26 mouse cellular contexts compared by ENCODE assay signal in the genomic region with DNA sequence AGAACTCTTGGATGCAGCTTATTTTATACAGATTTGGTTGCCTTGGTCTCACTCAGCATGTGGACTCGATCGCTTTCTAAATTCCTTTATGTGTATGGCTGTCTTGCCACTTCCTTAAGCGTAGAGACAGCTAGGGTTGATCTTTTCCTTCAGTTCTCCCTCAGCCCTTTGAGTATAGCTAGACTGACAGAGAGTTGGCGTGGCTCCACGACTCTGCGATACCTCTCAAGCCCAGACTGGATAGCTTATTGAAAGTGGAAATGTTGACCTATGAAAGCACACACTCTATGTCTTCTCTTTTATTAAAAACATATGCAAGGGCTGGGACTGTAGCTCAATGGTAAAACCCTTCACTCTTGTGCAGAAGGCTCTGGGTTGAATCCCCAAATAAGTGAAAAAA. TPM values are rescaled to one million over a fixed set of nuclear protein-coding genes. Genes with fewer than 3 reads are reported as not detected.
A peak's percentile ranks its signal among the peaks of the same experiment; 100 is the strongest.
DNase-seq lines count a peak whose midpoint lies in the region; ATAC-seq lines count a peak whose summit lies in the region.
"Had no signal": no experiment of that assay in that cellular context is flagged by ENCODE, and none has a peak within 500 bp of the region (broad histone marks: within the 10 kb centered on the region; RNA-seq: fewer than 3 reads in every experiment).

No protein-coding gene starts in this region.

- 48% methylated on average over 6 of the region's 6 CpGs for WGBS in embryonic facial prominence, embryonic 13.5 days
- 86% methylated on average over 6 of the region's 6 CpGs for WGBS in embryonic facial prominence, embryonic 10.5 days
- 37% methylated on average over 6 of the region's 6 CpGs for WGBS in embryonic facial prominence, embryonic 14.5 days
- WGBS in stomach, embryonic 16.5 days = 50% methylated on average over 6 of the region's 6 CpGs

- no peak overlapping the region for H3K4me2 ChIP-seq in embryonic facial prominence, embryonic 13.5 days
- no peak overlapping the region for H3K4me2 ChIP-seq in embryonic facial prominence, embryonic 14.5 days (ENCODE audit: low read depth, low read length)
- no peak overlapping the region for H3K4me2 ChIP-seq in stomach, embryonic 16.5 days (ENCODE audit: low read depth, low read length)
- H3K4me2 ChIP-seq: embryonic facial prominence, embryonic 15.5 days; heart, embryonic 11.5 days; hindbrain, embryonic 13.5 days; intestine, embryonic 15.5 days had no signal

- no peak overlapping the region for H3K9ac ChIP-seq in embryonic facial prominence, embryonic 13.5 days
- H3K9ac ChIP-seq in embryonic facial prominence, embryonic 14.5 days (ENCODE audit: low read depth, low read length) = no peak overlapping the region
- no peak overlapping the region for H3K9ac ChIP-seq in stomach, embryonic 16.5 days (ENCODE audit: low read length)
- H3K9ac ChIP-seq: embryonic facial prominence, embryonic 15.5 days; forebrain, postnatal 0 days; hindbrain, embryonic 13.5 days; intestine, embryonic 15.5 days had no signal

- peak overlapping the region; percentile 28; the same call in 1 of the 2 replicates for H3K27ac ChIP-seq in embryonic facial prominence, embryonic 13.5 days
- H3K27ac ChIP-seq in embryonic facial prominence, embryonic 10.5 days (replicated peaks) = no peak overlapping the region
- H3K27ac ChIP-seq in embryonic facial prominence, embryonic 14.5 days (replicated peaks; ENCODE audit: low read depth, low read length) = 0 out of 2 replicates have a peak overlapping the region, but pooled peaks have one; percentile 5
- peak overlapping the region; percentile 42; the same call in 1 of the 2 replicates for H3K27ac ChIP-seq in stomach, embryonic 16.5 days (ENCODE audit: low read length)
- H3K27ac ChIP-seq: embryonic facial prominence, embryonic 15.5 days; gastrocnemius, adult 2 months; hindbrain, embryonic 10.5 days; hindbrain, embryonic 13.5 days; intestine, embryonic 15.5 days had no signal

- H3K9me3 ChIP-seq in embryonic facial prominence, embryonic 13.5 days = no peaks in the 10 kb centered on the region
- H3K9me3 ChIP-seq in embryonic facial prominence, embryonic 10.5 days = no peaks in the 10 kb centered on the region
- H3K9me3 ChIP-seq in embryonic facial prominence, embryonic 14.5 days (ENCODE audit: control insufficient read depth, low read length) = no peaks in the 10 kb centered on the region
- H3K9me3 ChIP-seq in stomach, embryonic 16.5 days (replicated peaks; ENCODE audit: control insufficient read depth, low read length) = no peaks in the 10 kb centered on the region
- H3K9me3 ChIP-seq: embryonic facial prominence, embryonic 15.5 days; G1E; hindbrain, embryonic 10.5 days; hindbrain, embryonic 13.5 days; intestine, embryonic 15.5 days had no signal

- ATAC-seq in embryonic facial prominence, embryonic 13.5 days (ENCODE audit: insufficient number of reproducible peaks, insufficient read depth, low FRiP score, low TSS enrichment, low read depth) = no peak
- ATAC-seq in embryonic facial prominence, embryonic 14.5 days (ENCODE audit: low read depth) = no peak
- no peak for ATAC-seq in stomach, embryonic 16.5 days (ENCODE audit: insufficient read depth, low FRiP score)
- ATAC-seq: forebrain, embryonic 14.5 days; forebrain, postnatal 0 days; hindbrain, embryonic 16.5 days; intestine, embryonic 15.5 days had no signal

- no peaks in the 10 kb centered on the region for H3K36me3 ChIP-seq in embryonic facial prominence, embryonic 13.5 days
- H3K36me3 ChIP-seq in embryonic facial prominence, embryonic 10.5 days (replicated peaks) = no peaks in the 10 kb centered on the region
- H3K36me3 ChIP-seq in embryonic facial prominence, embryonic 14.5 days (ENCODE audit: control insufficient read depth, insufficient read depth, low read length) = no peaks in the 10 kb centered on the region
- H3K36me3 ChIP-seq in stomach, embryonic 16.5 days (ENCODE audit: control insufficient read depth, insufficient read depth, low read length) = no peaks in the 10 kb centered on the region
- H3K36me3 ChIP-seq: embryonic facial prominence, embryonic 15.5 days; hindbrain, embryonic 10.5 days; hindbrain, embryonic 13.5 days; intestine, embryonic 15.5 days had no signal

- DNase-seq in embryonic facial prominence, embryonic 10.5 days (ENCODE audit: low spot score) = no peak
- peak; percentile 70 for DNase-seq in embryonic facial prominence, embryonic 14.5 days (ENCODE audit: low spot score)
- DNase-seq in right cerebral cortex, postnatal 14 days = no peak
- no peak for DNase-seq in adrenal gland, adult 2 months
- DNase-seq: adrenal gland, adult 8-10 months; adrenal gland, postnatal 25 days; B cell, adult 2 months; cerebellum, adult 11-12 months; cerebellum, adult 9-10 months; cerebellum, postnatal 25 days; forebrain, postnatal 0 days; gastrocnemius, adult 2 months; gastrocnemius, postnatal 14 days; heart, adult 11 months; heart, postnatal 36 days had no signal

- H3K4me1 ChIP-seq in embryonic facial prominence, embryonic 13.5 days = peaks cover 24% of the 10 kb centered on the region
- peaks cover 15% of the 10 kb centered on the region for H3K4me1 ChIP-seq in embryonic facial prominence, embryonic 10.5 days
- H3K4me1 ChIP-seq in embryonic facial prominence, embryonic 14.5 days (ENCODE audit: control insufficient read depth, insufficient read depth, low read length) = peaks cover 7% of the 10 kb centered on the region
- peaks cover 6% of the 10 kb centered on the region; the same call in 1 of the 2 replicates for H3K4me1 ChIP-seq in stomach, embryonic 16.5 days (ENCODE audit: control insufficient read depth, insufficient read depth, low read length)

- no peak overlapping the region for H3K4me3 ChIP-seq in embryonic facial prominence, embryonic 13.5 days
- H3K4me3 ChIP-seq in embryonic facial prominence, embryonic 10.5 days = no peak overlapping the region
- no peak overlapping the region for H3K4me3 ChIP-seq in embryonic facial prominence, embryonic 14.5 days (ENCODE audit: low read depth, low read length)
- H3K4me3 ChIP-seq in stomach, embryonic 16.5 days (replicated peaks; ENCODE audit: low read length) = no peak overlapping the region
- H3K4me3 ChIP-seq: embryonic facial prominence, embryonic 15.5 days; gastrocnemius, adult 2 months; hindbrain, embryonic 10.5 days; hindbrain, embryonic 13.5 days; intestine, embryonic 15.5 days had no signal

- peaks cover 2% of the 10 kb centered on the region; the same call in 1 of the 2 replicates for H3K27me3 ChIP-seq in embryonic facial prominence, embryonic 13.5 days
- H3K27me3 ChIP-seq in embryonic facial prominence, embryonic 10.5 days (replicated peaks; ENCODE audit: low read depth, poor library complexity, severe bottlenecking) = peaks cover 6% of the 10 kb centered on the region; the same call in 1 of the 2 replicates
- no peaks in the 10 kb centered on the region for H3K27me3 ChIP-seq in embryonic facial prominence, embryonic 14.5 days (replicated peaks; ENCODE audit: control insufficient read depth, insufficient read depth, low read length)
- H3K27me3 ChIP-seq in stomach, embryonic 16.5 days (ENCODE audit: control insufficient read depth, insufficient read depth, low read length) = no peaks in the 10 kb centered on the region
- H3K27me3 ChIP-seq: CH12.LX; embryonic facial prominence, embryonic 15.5 days; hindbrain, embryonic 13.5 days; intestine, embryonic 15.5 days had no signal

RNA-seq across cellular contexts. Expression of a gene that starts 25.3 kb away (rescaled TPM):
- polyA plus RNA-seq in embryonic facial prominence, embryonic 13.5 days (2015; fragmentation: Nextera tagmentation; extraction: Ambion mirVana) = 9.0 and 10.1 TPM in 2 replicates
- 0.40 and 0.72 TPM in 2 replicates for polyA plus RNA-seq in embryonic facial prominence, embryonic 10.5 days (2016; fragmentation: Nextera tagmentation; extraction: Ambion mirVana)
- 11.5 and 12.0 TPM in 2 replicates for polyA plus RNA-seq in embryonic facial prominence, embryonic 14.5 days (2014; fragmentation: Nextera tagmentation; extraction: Ambion mirVana)
- polyA plus RNA-seq in stomach, embryonic 16.5 days (2015; fragmentation: Nextera tagmentation; extraction: Ambion mirVana) = 16.3 and 26.5 TPM in 2 replicates
- total RNA-seq in adrenal gland, adult 2 months (2021) = 1 to 10 TPM; 1.0 to 1.2 TPM
- 0.17 and 0.42 TPM in 2 replicates for polyA plus RNA-seq in adrenal gland, adult 2 months (2012; rRNA removed)

RNA-seq across cellular contexts. Expression of a gene that starts 53.7 kb away (rescaled TPM):
- polyA plus RNA-seq in embryonic facial prominence, embryonic 13.5 days (2015; fragmentation: Nextera tagmentation; extraction: Ambion mirVana) = 11.2 and 13.4 TPM in 2 replicates
- 10.3 and 10.5 TPM in 2 replicates for polyA plus RNA-seq in embryonic facial prominence, embryonic 10.5 days (2016; fragmentation: Nextera tagmentation; extraction: Ambion mirVana)
- 12.1 and 16.3 TPM in 2 replicates for polyA plus RNA-seq in embryonic facial prominence, embryonic 14.5 days (2014; fragmentation: Nextera tagmentation; extraction: Ambion mirVana)
- polyA plus RNA-seq in stomach, embryonic 16.5 days (2015; fragmentation: Nextera tagmentation; extraction: Ambion mirVana) = 12.8 TPM in 2 replicates
- 10 to 100 TPM; 10.4 to 13.5 TPM for total RNA-seq in adrenal gland, adult 2 months (2021)
- 8.3 and 9.1 TPM in 2 replicates for polyA plus RNA-seq in adrenal gland, adult 2 months (2012; rRNA removed)
